ENCODE assay signal across 9 mouse cellular contexts in genomic region chr2:29250263-29251094, GRCm38 (mm10). TPM values are rescaled to one million over a fixed set of nuclear protein-coding genes. Genes with fewer than 3 reads are reported as not detected.
DNase-seq lines count a peak whose midpoint lies in the region; ATAC-seq and TF ChIP-seq lines count a peak whose summit lies in the region.
"Had no signal": no experiment of that assay in that cellular context is flagged by ENCODE, and none has a peak within 500 bp of the region (broad histone marks: within the 10 kb centered on the region; RNA-seq: fewer than 3 reads in every experiment).

No protein-coding gene starts in this region.

- H3K27me3 ChIP-seq in E14TG2a.4 (ENCODE audit: insufficient read depth, low read length), result peaks cover 98% of the 10 kb centered on the region
- H3K27me3 ChIP-seq in forebrain, embryonic 12.5 days, result peaks cover 96% of the 10 kb centered on the region
- peaks cover 60% of the 10 kb centered on the region for H3K27me3 ChIP-seq in limb, embryonic 11.5 days (ENCODE audit: control insufficient read depth, insufficient read depth, low read length)

- no peak for TF ChIP-seq CTCF in E14TG2a.4 (conservative IDR thresholded peaks at IDR 0.05; ENCODE audit: low read length)
- TF ChIP-seq CTCF in olfactory bulb, adult 2 months (IDR thresholded peaks at IDR 0.05; ENCODE audit: insufficient read depth, low read depth, low read length), result no peak

- under 1% methylated on average over 44 of the region's 44 CpGs for WGBS in forebrain, embryonic 12.5 days
- under 1% methylated on average over 44 of the region's 44 CpGs for WGBS in limb, embryonic 11.5 days
- WGBS in olfactory bulb, adult 2 months, result 9% methylated on average over 44 of the region's 44 CpGs

- peak overlapping the region; percentile 79 for H3K4me3 ChIP-seq in E14TG2a.4 (replicated peaks; ENCODE audit: low read length)
- peak overlapping the region; percentile 66 for H3K4me3 ChIP-seq in forebrain, embryonic 12.5 days (replicated peaks)
- peak overlapping the region; percentile 60 for H3K4me3 ChIP-seq in limb, embryonic 11.5 days (ENCODE audit: low read depth, low read length)
- peak overlapping the region; percentile 14 for H3K4me3 ChIP-seq in olfactory bulb, adult 2 months (ENCODE audit: insufficient read depth, low read depth, low read length)
- H3K4me3 ChIP-seq: erythroblast, embryonic 14.5 days had no signal

- ATAC-seq in forebrain, embryonic 12.5 days (ENCODE audit: low FRiP score), result no peak
- ATAC-seq in limb, embryonic 11.5 days (ENCODE audit: insufficient number of reproducible peaks, low FRiP score, low TSS enrichment, low read depth), result no peak

- 0 out of 2 replicates have a peak overlapping the region, but pooled peaks have one; percentile 42 for H3K27ac ChIP-seq in forebrain, embryonic 12.5 days
- H3K27ac ChIP-seq in limb, embryonic 11.5 days (replicated peaks; ENCODE audit: low read depth, low read length), result no peak overlapping the region
- no peak overlapping the region for H3K27ac ChIP-seq in olfactory bulb, adult 2 months (ENCODE audit: insufficient read depth, low read depth, low read length)

- H3K36me3 ChIP-seq in E14TG2a.4 (ENCODE audit: insufficient read depth, low read length), result no peaks in the 10 kb centered on the region
- no peaks in the 10 kb centered on the region for H3K36me3 ChIP-seq in forebrain, embryonic 12.5 days (replicated peaks)
- no peaks in the 10 kb centered on the region for H3K36me3 ChIP-seq in limb, embryonic 11.5 days (ENCODE audit: control insufficient read depth, insufficient read depth, low read length)

- peak overlapping the region; percentile 91 for H3K4me2 ChIP-seq in forebrain, embryonic 12.5 days
- H3K4me2 ChIP-seq in limb, embryonic 11.5 days (ENCODE audit: low read depth, severe bottlenecking), result peak overlapping the region; percentile 97

- peak; percentile 35 for DNase-seq in adrenal gland, postnatal 10 days
- no peak for DNase-seq in adrenal gland, adult 18-20 months (ENCODE audit: low spot score in 2 of 2)
- DNase-seq in limb, embryonic 11.5 days (ENCODE audit: low spot score), result peak; percentile 68
- DNase-seq in right cerebral cortex, postnatal 25 days, result no peak
- no peak for DNase-seq in urinary bladder, postnatal 14 days (ENCODE audit: low spot score)

- no peak for TF ChIP-seq POLR2A in olfactory bulb, adult 2 months (IDR thresholded peaks at IDR 0.05; ENCODE audit: insufficient read depth, low read depth, low read length)

- H3K9me3 ChIP-seq in E14TG2a.4 (ENCODE audit: low read length), result no peaks in the 10 kb centered on the region
- no peaks in the 10 kb centered on the region for H3K9me3 ChIP-seq in forebrain, embryonic 12.5 days
- no peaks in the 10 kb centered on the region for H3K9me3 ChIP-seq in limb, embryonic 11.5 days (ENCODE audit: control insufficient read depth, low read length)

- peaks cover 64% of the 10 kb centered on the region for H3K4me1 ChIP-seq in E14TG2a.4 (replicated peaks; ENCODE audit: low read depth, low read length)
- H3K4me1 ChIP-seq in forebrain, embryonic 12.5 days, result peaks cover 63% of the 10 kb centered on the region
- peaks cover 42% of the 10 kb centered on the region for H3K4me1 ChIP-seq in limb, embryonic 11.5 days (ENCODE audit: control insufficient read depth, insufficient read depth, low read length)
- peaks cover 43% of the 10 kb centered on the region for H3K4me1 ChIP-seq in olfactory bulb, adult 2 months (ENCODE audit: control insufficient read depth, insufficient read depth, low read length)

- peak overlapping the region; percentile 74 for H3K9ac ChIP-seq in forebrain, embryonic 12.5 days
- no peak overlapping the region for H3K9ac ChIP-seq in limb, embryonic 11.5 days (ENCODE audit: low read length)

RNA-seq across cellular contexts. Expression of gene Ntng2, which starts 2.3 kb away (rescaled TPM):
- total RNA-seq in adrenal gland, postnatal 10 days (2021), result 10 to 100 TPM; 16.2 to 24.2 TPM
- 10 to 100 TPM; 35.6 to 63.7 TPM for total RNA-seq in adrenal gland, adult 18-20 months (2021)
- polyA plus RNA-seq in forebrain, embryonic 12.5 days (2016; fragmentation: Nextera tagmentation; extraction: Ambion mirVana), result 3.0 and 3.8 TPM in 2 replicates
- polyA plus RNA-seq in limb, embryonic 11.5 days (2014; fragmentation: Nextera tagmentation; extraction: Ambion mirVana), result 0.60 and 0.68 TPM in 2 replicates
- not detected in 2 replicates for polyA plus RNA-seq in olfactory bulb, adult 2 months (2012; ENCODE audit: insufficient read depth, insufficient read length, low replicate concordance, missing spikeins)
- polyA plus RNA-seq: erythroblast, embryonic 14.5 days had no signal

Comparison
In these comparisons a context has a peak if more than half of its experiments do, and no peak if none do; other contexts are left out.
1. DNase-seq: peak in adrenal gland, postnatal 10 days (single experiment) and limb, embryonic 11.5 days (single experiment); none in adrenal gland, adult 18-20 months (0 of 2), right cerebral cortex, postnatal 25 days (single experiment) and urinary bladder, postnatal 14 days (single experiment).
2. H3K4me3 ChIP-seq: peak in every context shown above with its lines; median percentile 79 in E14TG2a.4; 66 in forebrain, embryonic 12.5 days; 60 in limb, embryonic 11.5 days; 14 in olfactory bulb, adult 2 months.